Mouse (Mus musculus): ENCODE results near the gene Ocel1. TPM values are rescaled to one million over a fixed set of nuclear protein-coding genes. Genes with fewer than 3 reads are reported as not detected.

Gene Ocel1
- total RNA-seq, 2 experiments from 2014 or later: 5.1 to 7.5 TPM

GRCm38 (mm10) chr8:71400826-71401225 lies 29.7 kb downstream of the Ocel1 start:
- intact Hi-C loops (cut with DNase I): no loop called here
- DNase-seq: no peak

- DNase-seq: no peak
- intact Hi-C loops (cut with DNase I): no loop called here
Measured at GRCm38 (mm10) chr8:71401454-71401853, 30.4 kb downstream of the Ocel1 start.

- no peak for DNase-seq
- intact Hi-C loops (cut with DNase I): no loop called here
Measured at GRCm38 (mm10) chr8:71402446-71402964, 31.4 kb downstream of the Ocel1 start.

GRCm38 (mm10) chr8:71403107-71403885 lies 32.2 kb downstream of the Ocel1 start:
- intact Hi-C loops (cut with DNase I): no loop called here
- no peak for DNase-seq

GRCm38 (mm10) chr8:71404011-71404410 lies 32.9 kb downstream of the Ocel1 start:
- no peak for DNase-seq
- intact Hi-C loops (cut with DNase I): no loop called here

DNA sequence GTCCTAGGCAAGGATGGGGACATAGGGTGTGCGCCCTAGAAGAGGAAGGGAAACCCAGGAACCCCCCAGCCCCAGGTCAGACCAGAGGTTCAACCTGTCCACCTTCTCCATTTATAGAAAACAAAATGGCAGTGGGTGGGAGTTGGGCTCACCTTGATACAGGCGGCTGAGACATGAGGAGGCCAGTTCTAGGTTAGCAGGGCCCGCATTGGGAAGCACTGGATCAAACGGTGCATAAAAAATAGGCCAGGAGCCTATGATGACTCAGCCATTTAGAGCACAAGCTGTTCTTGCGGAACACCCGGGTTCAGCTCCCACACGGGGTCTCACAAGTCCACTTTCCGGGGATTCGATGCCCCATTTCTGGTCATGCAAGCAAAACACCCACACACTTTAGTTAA lies 33.9 kb downstream of the Ocel1 start:
- no peak for DNase-seq
- intact Hi-C loops (cut with DNase I): loop anchor here (5.0 kb wide), 2 partner anchors 33 to 68 kb away; partner anchors contain the start of gene Ocel1

DNA sequence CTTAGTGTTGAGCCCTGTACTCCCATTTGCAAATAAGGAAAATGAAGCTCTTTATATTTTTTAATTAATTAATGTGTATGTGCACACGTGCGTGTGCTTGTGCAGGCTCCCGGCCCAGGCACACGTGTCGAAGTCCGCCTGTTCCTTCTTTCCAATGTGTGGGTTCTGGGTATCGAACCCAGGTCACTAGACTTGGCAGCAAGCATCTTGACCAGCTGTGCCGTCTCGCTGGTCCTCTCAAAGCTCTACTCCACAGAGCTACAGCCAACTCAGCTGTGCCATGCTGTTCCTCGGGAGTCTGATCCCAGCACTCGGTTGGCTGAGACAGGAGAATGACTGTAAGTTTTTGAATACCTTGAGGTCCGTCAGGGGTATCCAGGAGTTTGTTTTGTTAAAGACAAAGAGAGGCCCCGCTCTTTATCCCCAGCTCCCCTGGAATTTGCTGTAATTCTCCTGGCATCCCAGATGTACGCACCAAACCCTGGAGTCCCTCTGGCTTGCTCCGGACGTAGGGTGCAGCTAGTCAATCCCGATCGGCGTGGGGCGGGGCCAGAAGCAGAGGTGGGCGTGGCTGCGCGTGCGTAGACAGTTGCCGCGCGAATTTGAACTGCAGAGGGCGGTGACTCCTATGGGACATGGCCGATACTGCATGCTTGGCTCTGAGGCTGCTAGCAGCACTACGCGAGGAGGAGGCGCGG lies 34.5 kb downstream of the Ocel1 start, which contains the start of gene Ankle1:
TSS of gene Ankle1 (plus strand) at position 610 of the 698 bp plus-strand sequence.
- peak; percentile 90 to 99 for DNase-seq
- intact Hi-C loops (cut with DNase I): loop anchor here (5.0 kb wide), 2 partner anchors 33 to 68 kb away; partner anchors contain the start of gene Ocel1

GRCm38 (mm10) chr8:71406099-71407015 lies 35.3 kb downstream of the Ocel1 start:
- DNase-seq: peak in 1 of 2 experiments; percentile 51
- intact Hi-C loops (cut with DNase I): loop anchor here (5.0 kb wide), 2 partner anchors 34 to 69 kb away; partner anchors contain the start of gene Ocel1

DNA sequence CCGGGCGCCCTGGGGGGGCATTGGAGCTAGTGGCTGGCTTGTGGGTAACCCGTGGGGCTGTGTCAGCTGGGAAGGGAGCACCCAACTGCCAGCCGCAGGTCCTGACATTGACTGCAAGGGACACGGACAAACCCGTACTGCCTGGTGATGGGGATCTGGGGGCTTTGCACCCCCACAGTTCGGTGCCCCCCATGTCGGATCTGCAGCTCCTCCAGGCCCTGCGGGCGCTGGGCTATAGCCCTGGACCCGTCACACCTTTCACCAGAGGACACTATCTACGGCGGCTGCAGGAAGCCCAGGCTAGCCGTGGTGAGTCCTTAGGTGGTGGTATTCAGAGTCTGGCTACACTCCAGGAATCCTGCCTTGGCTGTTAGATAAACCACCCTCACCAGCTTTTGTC lies 36.3 kb downstream of the Ocel1 start:
- DNase-seq: no peak
- intact Hi-C loops (cut with DNase I): loop anchor here (5.0 kb wide), 2 partner anchors 35 to 70 kb away; partner anchors contain the start of gene Ocel1

DNA sequence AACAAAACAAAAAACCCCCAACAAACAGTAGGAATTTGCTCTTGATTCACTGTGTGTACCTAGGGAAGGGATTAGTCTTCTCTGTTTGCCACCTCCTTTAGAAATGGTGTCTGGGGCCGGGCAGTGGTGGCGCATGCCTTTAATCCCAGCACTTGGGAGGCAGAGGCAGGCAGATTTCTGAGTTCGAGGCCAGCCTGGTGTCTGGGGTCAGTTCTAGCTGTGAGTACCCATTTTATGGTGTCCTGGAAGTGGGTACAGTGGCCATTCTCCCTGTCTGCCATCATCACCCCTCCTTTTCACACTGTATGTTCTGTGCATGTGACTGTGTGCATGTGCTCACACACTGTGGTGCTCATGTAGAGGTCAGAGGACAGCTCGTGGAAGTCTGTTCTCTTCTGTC lies 37.1 kb downstream of the Ocel1 start:
- no peak for DNase-seq
- intact Hi-C loops (cut with DNase I): loop anchor here (5.0 kb wide), 2 partner anchors 36 to 71 kb away; partner anchors contain the start of gene Ocel1

- no peak for DNase-seq
- intact Hi-C loops (cut with DNase I): no loop called here
Measured at GRCm38 (mm10) chr8:71411535-71412273, 40.6 kb downstream of the Ocel1 start.

DNA sequence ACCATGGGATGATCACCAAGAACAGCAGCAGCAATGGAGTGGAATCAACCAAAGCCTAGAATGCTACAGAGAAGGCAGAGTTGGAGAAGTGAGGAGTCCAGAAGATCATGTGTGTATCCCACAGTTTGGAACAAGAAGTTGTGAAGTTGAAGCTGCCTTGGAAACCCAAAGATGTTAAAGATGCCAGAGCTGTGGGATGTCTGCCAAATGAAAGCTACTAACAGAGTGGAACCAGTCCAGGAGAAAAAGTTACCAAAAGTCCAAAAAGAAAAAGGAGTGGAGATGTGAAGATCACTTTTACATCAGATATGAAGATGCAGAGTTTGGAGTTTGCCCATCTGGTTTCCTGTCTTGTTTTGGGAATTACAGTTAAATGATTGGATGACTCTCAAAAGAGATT lies 51.0 kb downstream of the Ocel1 start:
- intact Hi-C loops (cut with DNase I): no loop called here

More for the DNA sequence above, 51.0 kb downstream of the Ocel1 start:
- DNase-seq: no peak

Other genes starting within 250 kb of the Ocel1 start
- gene Myo9b, start 98.6 kb upstream of the Ocel1 start, total RNA-seq (2021): 1 to 10 TPM; 8.8 to 9.3 TPM
- 1 to 10 TPM; 5.3 to 6.3 TPM for gene Haus8, start 98.4 kb upstream of the Ocel1 start, total RNA-seq (2021)
- gene Use1, start 4.5 kb upstream of the Ocel1 start, total RNA-seq (2021): 10 to 100 TPM; 75.4 to 96.2 TPM
- gene Nr2f6, start 10.7 kb downstream of the Ocel1 start, total RNA-seq (2021): 10 to 100 TPM; 20.9 to 21.5 TPM
- 1 to 10 TPM; 6.4 to 8.1 TPM for gene Ushbp1, start 24.5 kb downstream of the Ocel1 start, total RNA-seq (2021)
- 10 to 100 TPM; 60.1 to 68.3 TPM for gene Babam1, start 25.6 kb downstream of the Ocel1 start, total RNA-seq (2021)
- under 1 TPM; 0.12 to 0.46 TPM for gene Ankle1, start 34.7 kb downstream of the Ocel1 start, total RNA-seq (2021)
- 10 to 100 TPM; 19.3 to 26.9 TPM for gene Abhd8, start 92.4 kb downstream of the Ocel1 start, total RNA-seq (2021)
- gene Mrpl34, start 93.7 kb downstream of the Ocel1 start, total RNA-seq (2021): 10 to 100 TPM; 66.7 to 67.1 TPM
- 10 to 100 TPM; 20.4 to 27.6 TPM for gene Dda1, start 97.9 kb downstream of the Ocel1 start, total RNA-seq (2021)
- gene Ano8, start 114.7 kb downstream of the Ocel1 start, total RNA-seq (2021): 10 to 100 TPM; 13.8 to 16.0 TPM
- 10 to 100 TPM in 1 of 2 experiments, 1 to 10 TPM in 1; 8.0 to 10.5 TPM for gene Gtpbp3, start 116.8 kb downstream of the Ocel1 start, total RNA-seq (2021)
- 1 to 10 TPM; 5.6 to 9.3 TPM for gene Plvap, start 140.5 kb downstream of the Ocel1 start, total RNA-seq (2021)
- not detected for gene Ccdc194, start 154.4 kb downstream of the Ocel1 start, total RNA-seq (2021)
- 1 to 10 TPM; 7.6 to 9.9 TPM for gene Bst2, start 166.2 kb downstream of the Ocel1 start, total RNA-seq (2021)
- gene Mvb12a, start 171.6 kb downstream of the Ocel1 start, total RNA-seq (2021): 10 to 100 TPM; 20.8 to 24.8 TPM
- gene Tmem221, start 187.6 kb downstream of the Ocel1 start, total RNA-seq (2021): under 1 TPM in 1 of 2 experiments, not detected in 1; 0.15 TPM
- under 1 TPM; 0.10 TPM for gene Nxnl1, start 195.3 kb downstream of the Ocel1 start, total RNA-seq (2021)
- 10 to 100 TPM; 55.9 to 77.1 TPM for gene Slc27a1, start 197.6 kb downstream of the Ocel1 start, total RNA-seq (2021)
- gene Pgls, start 220.9 kb downstream of the Ocel1 start, total RNA-seq (2021): 10 to 100 TPM; 25.6 to 26.1 TPM
- under 1 TPM; 0.71 to 0.76 TPM for gene Fam129c, start 226.3 kb downstream of the Ocel1 start, total RNA-seq (2021)
- 10 to 100 TPM; 33.0 to 35.6 TPM for gene Colgalt1, start 239.7 kb downstream of the Ocel1 start, total RNA-seq (2021)